Comparison of ENCODE assay signal across 8 mouse cellular contexts in the genomic region with DNA sequence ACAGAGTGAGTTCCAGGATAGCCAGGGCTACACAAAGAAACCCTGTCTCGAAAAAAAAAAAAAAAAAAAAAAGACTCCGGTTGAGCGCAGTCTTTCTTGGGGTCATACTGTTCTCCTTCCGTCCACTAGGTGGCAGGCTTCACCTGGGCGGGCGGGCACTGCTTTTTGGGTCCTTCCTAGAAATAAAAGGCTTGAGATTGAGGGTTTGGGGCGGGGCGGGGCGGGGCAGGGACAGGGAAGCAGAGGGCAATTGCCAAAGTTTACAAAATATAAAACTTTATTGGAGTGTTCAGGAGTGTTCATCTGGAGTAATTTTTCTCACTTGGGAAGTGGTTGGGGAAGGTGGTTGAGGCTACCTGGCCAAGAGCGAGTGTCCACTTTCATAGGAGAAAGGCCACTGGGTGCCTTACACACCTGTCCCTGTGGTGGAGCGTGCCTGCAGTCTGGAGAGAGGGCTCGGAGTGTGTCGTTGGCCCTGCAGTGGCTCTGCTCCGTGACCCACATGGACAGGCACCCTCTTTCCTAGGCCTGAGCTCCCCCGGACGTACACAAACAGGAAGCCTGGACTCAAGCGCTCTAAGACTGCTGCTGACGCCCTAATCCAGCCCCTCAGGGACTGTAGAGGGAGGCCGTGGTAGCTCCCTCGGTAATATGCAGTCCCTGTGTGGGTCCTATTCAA. TPM values are rescaled to one million over a fixed set of nuclear protein-coding genes. Genes with fewer than 3 reads are reported as not detected.
A peak's percentile ranks its signal among the peaks of the same experiment; 100 is the strongest.
DNase-seq lines count a peak whose midpoint lies in the region; ATAC-seq and TF ChIP-seq lines count a peak whose summit lies in the region.

TSS of gene Tmem82 (minus strand) at position 69 of the 679 bp plus-strand sequence.

- H3K79me2 ChIP-seq in liver, adult 2 months (ENCODE audit: control insufficient read depth, insufficient read depth, low read length), result peaks cover 4% of the 10 kb centered on the region; the same call in 1 of the 2 replicates

- TF ChIP-seq CTCF in bone marrow macrophage, adult 2 months (IDR thresholded peaks at IDR 0.05; ENCODE audit: low read depth, low read length), result peak; percentile 49; the same call in 1 of the 2 replicates
- peak; percentile 83 for TF ChIP-seq CTCF in liver, adult 2 months (IDR thresholded peaks at IDR 0.05; ENCODE audit: low read depth, low read length)

- WGBS in forebrain, embryonic 10.5 days, result 29% methylated on average over 20 of the region's 20 CpGs
- WGBS in hindbrain, embryonic 11.5 days, result 32% methylated on average over 19 of the region's 20 CpGs
- 33% methylated on average over 20 of the region's 20 CpGs for WGBS in liver, adult 2 months
- WGBS in midbrain, embryonic 16.5 days, result 31% methylated on average over 16 of the region's 20 CpGs

- H3K27ac ChIP-seq in bone marrow macrophage, adult 2 months (ENCODE audit: insufficient read depth, low read depth, low read length), result no peak within 1 kb of the TSS
- H3K27ac ChIP-seq in forebrain, embryonic 10.5 days, result peak within 1 kb of the TSS; percentile 78
- H3K27ac ChIP-seq in hindbrain, embryonic 11.5 days (ENCODE audit: low read depth, low read length), result no peak within 1 kb of the TSS
- H3K27ac ChIP-seq in liver, adult 2 months (replicated peaks; ENCODE audit: insufficient read depth, low read depth, low read length), result peak within 1 kb of the TSS; percentile 83
- no peak within 1 kb of the TSS for H3K27ac ChIP-seq in midbrain, embryonic 16.5 days (ENCODE audit: low read length)

- peak within 1 kb of the TSS; percentile 42 for H3K4me2 ChIP-seq in hindbrain, embryonic 11.5 days (replicated peaks; ENCODE audit: low read depth, low read length)
- peak within 1 kb of the TSS; percentile 35 for H3K4me2 ChIP-seq in midbrain, embryonic 16.5 days (ENCODE audit: low read length)

- peak within 1 kb of the TSS; percentile 58 for H3K4me3 ChIP-seq in bone marrow macrophage, adult 2 months (ENCODE audit: insufficient read depth, low read length)
- peak within 1 kb of the TSS; percentile 50 for H3K4me3 ChIP-seq in forebrain, embryonic 10.5 days
- H3K4me3 ChIP-seq in hindbrain, embryonic 11.5 days (ENCODE audit: low read depth, low read length), result peak within 1 kb of the TSS; percentile 13
- peak within 1 kb of the TSS; percentile 73 for H3K4me3 ChIP-seq in liver, adult 2 months (ENCODE audit: insufficient read depth, low read depth, low read length)
- H3K4me3 ChIP-seq in midbrain, embryonic 16.5 days (ENCODE audit: low read depth, low read length), result no peak within 1 kb of the TSS

- H3K9ac ChIP-seq in hindbrain, embryonic 11.5 days (ENCODE audit: low read depth, low read length), result no peak within 1 kb of the TSS
- peak within 1 kb of the TSS; percentile 83 for H3K9ac ChIP-seq in liver, adult 2 months (ENCODE audit: low read depth, low read length)
- no peak within 1 kb of the TSS for H3K9ac ChIP-seq in midbrain, embryonic 16.5 days (ENCODE audit: low read depth, low read length)

- H3K27me3 ChIP-seq in forebrain, embryonic 10.5 days (ENCODE audit: poor library complexity, severe bottlenecking), result peaks cover 14% of the 10 kb centered on the region
- no peaks in the 10 kb centered on the region for H3K27me3 ChIP-seq in hindbrain, embryonic 11.5 days (ENCODE audit: control insufficient read depth, insufficient read depth, low read length)
- no peaks in the 10 kb centered on the region for H3K27me3 ChIP-seq in liver, adult 2 months (ENCODE audit: control insufficient read depth, insufficient read depth, low read length)
- H3K27me3 ChIP-seq in midbrain, embryonic 16.5 days (ENCODE audit: control insufficient read depth, insufficient read depth, low read depth, low read length), result no peaks in the 10 kb centered on the region

- ATAC-seq in hindbrain, embryonic 11.5 days (ENCODE audit: low FRiP score), result no peak
- ATAC-seq in midbrain, embryonic 16.5 days, result no peak

- H3K36me3 ChIP-seq in forebrain, embryonic 10.5 days (replicated peaks), result no peaks in the 10 kb centered on the region
- H3K36me3 ChIP-seq in hindbrain, embryonic 11.5 days (ENCODE audit: control insufficient read depth, insufficient read depth, low read length), result no peaks in the 10 kb centered on the region
- H3K36me3 ChIP-seq in liver, adult 2 months (ENCODE audit: control insufficient read depth, insufficient read depth, low read length), result 0 out of 2 replicates have a peak, but pooled peaks cover 2% of the 10 kb centered on the region
- no peaks in the 10 kb centered on the region for H3K36me3 ChIP-seq in midbrain, embryonic 16.5 days (ENCODE audit: control insufficient read depth, insufficient read depth, low read length)

- TF ChIP-seq POLR2A in bone marrow macrophage, adult 2 months (IDR thresholded peaks at IDR 0.05; ENCODE audit: borderline replicate concordance, low read depth, low read length), result no peak
- TF ChIP-seq POLR2A in liver, adult 2 months (IDR thresholded peaks at IDR 0.05; ENCODE audit: extremely low read depth, insufficient read depth, low read length), result no peak

- peak; percentile 59 for DNase-seq in ovary, postnatal 36 days (ENCODE audit: low spot score)
- no peak for DNase-seq in ovary, postnatal 10 days (ENCODE audit: low spot score)
- peak; percentile 69 for DNase-seq in forebrain, embryonic 10.5 days (ENCODE audit: extremely low spot score, low spot score)
- peak; percentile 65 for DNase-seq in hindbrain, embryonic 11.5 days (ENCODE audit: low spot score)
- peak; percentile 48 for DNase-seq in liver, adult 2 months (ENCODE audit: extremely low read depth, low read depth, low spot score)
- DNase-seq in thymus, postnatal 36 days, result peak; percentile 52 to 57

- no peaks in the 10 kb centered on the region for H3K9me3 ChIP-seq in forebrain, embryonic 10.5 days
- H3K9me3 ChIP-seq in hindbrain, embryonic 11.5 days (ENCODE audit: control insufficient read depth, low read length), result no peaks in the 10 kb centered on the region
- H3K9me3 ChIP-seq in midbrain, embryonic 16.5 days (replicated peaks; ENCODE audit: control insufficient read depth, low read length, poor library complexity, severe bottlenecking), result no peaks in the 10 kb centered on the region

- H3K4me1 ChIP-seq in bone marrow macrophage, adult 2 months (ENCODE audit: control insufficient read depth, insufficient read depth, low read length), result peaks cover 22% of the 10 kb centered on the region
- H3K4me1 ChIP-seq in forebrain, embryonic 10.5 days, result peaks cover 39% of the 10 kb centered on the region
- H3K4me1 ChIP-seq in hindbrain, embryonic 11.5 days (replicated peaks; ENCODE audit: control insufficient read depth, insufficient read depth, low read length), result peaks cover 2% of the 10 kb centered on the region; the same call in 1 of the 2 replicates
- peaks cover 16% of the 10 kb centered on the region for H3K4me1 ChIP-seq in liver, adult 2 months (ENCODE audit: control insufficient read depth, insufficient read depth, low read length)
- peaks cover 3% of the 10 kb centered on the region for H3K4me1 ChIP-seq in midbrain, embryonic 16.5 days (ENCODE audit: control insufficient read depth, insufficient read depth, low read length)

RNA-seq across cellular contexts. Expression of gene Tmem82, which starts in this region (rescaled TPM):
- polyA plus RNA-seq in bone marrow macrophage, adult 2 months (2012; ENCODE audit: insufficient read depth, insufficient read length, missing spikeins), result 2.4 and 3.3 TPM in 2 replicates
- polyA plus RNA-seq in forebrain, embryonic 10.5 days (2016; fragmentation: Nextera tagmentation; extraction: Ambion mirVana), result 0.86 and 1.0 TPM in 2 replicates
- 0.33 and 0.52 TPM in 2 replicates for polyA plus RNA-seq in hindbrain, embryonic 11.5 days (2014; fragmentation: Nextera tagmentation; extraction: Ambion mirVana)
- total RNA-seq in liver, adult 2 months (2014; rRNA removed), result 9.3 and 12.6 TPM in 2 replicates
- 34.7 and 39.5 TPM in 2 replicates for polyA plus RNA-seq in liver, adult 2 months (2012; rRNA removed)
- polyA plus RNA-seq in midbrain, embryonic 16.5 days (2015; fragmentation: Nextera tagmentation; extraction: Ambion mirVana), result 0.14 and 0.43 TPM in 2 replicates

Comparison
In these comparisons a context has a peak if more than half of its experiments do, and no peak if none do; other contexts are left out.
1. Peak in DNase-seq, H3K4me3 ChIP-seq and H3K4me2 ChIP-seq in hindbrain, embryonic 11.5 days; RNA of the gene not detected or under 1 TPM.
2. H3K27ac ChIP-seq: peak in forebrain, embryonic 10.5 days (single experiment) and liver, adult 2 months (single experiment); none in bone marrow macrophage, adult 2 months (single experiment), hindbrain, embryonic 11.5 days (single experiment) and midbrain, embryonic 16.5 days (single experiment).